Mouse (Mus musculus) limb, embryonic 10.5 days (tissue): Measurements from ENCODE around the gene Smim5. TPM values are rescaled to one million over a fixed set of nuclear protein-coding genes. Genes with fewer than 3 reads are reported as not detected.

ENCODE experiments used
- DNase-seq: peaks from one replicate; pipeline ENCODE4 v3.0.0-alpha.2; 2017; ENCODE audit warnings: low spot score
- H3K27ac ChIP-seq: fragments of 300-500 bp; sonication (generic); 2 replicates; pipeline ENCODE4 v1.5.1; 2016; ENCODE audit warnings: mild to moderate bottlenecking
- H3K27me3 ChIP-seq: fragments of 300-500 bp; sonication (generic); 2 replicates; pipeline ENCODE4 v1.6.1; 2016; ENCODE audit warnings: low read depth, mild to moderate bottlenecking; ENCODE audit not compliant: poor library complexity, severe bottlenecking
- H3K36me3 ChIP-seq: fragments of 300-500 bp; sonication (generic); 2 replicates; pipeline ENCODE4 v1.6.1; 2016; ENCODE audit warnings: mild to moderate bottlenecking, moderate library complexity
- H3K4me1 ChIP-seq: fragments of 300-500 bp; sonication (generic); 2 replicates; pipeline ENCODE4 v1.6.1; 2016
- H3K4me3 ChIP-seq: fragments of 300-500 bp; sonication (generic); 2 replicates; pipeline ENCODE4 v1.5.1; 2016; ENCODE audit warnings: mild to moderate bottlenecking, moderate library complexity
- H3K9me3 ChIP-seq: fragments of 300-500 bp; sonication (generic); replicated peaks from 2 replicates; pipeline ENCODE4 v1.6.1; 2016; ENCODE audit warnings: mild to moderate bottlenecking
- WGBS: fragments of 180-500 bp; shearing (Covaris S2); methylation state at CpG from one replicate; pipeline ENCODE4 v1.1.7; 2016; 5-methylcytosine and 5-hydroxymethylcytosine counted together
- polyA plus RNA-seq: library from polyadenylated mRNA; unstranded; fragments of >200 nt; fragmentation: Nextera tagmentation; extraction: Ambion mirVana; gene quantifications from 2 replicates; pipeline ENCODE4 v1.2.1, GENCODE M21; 2016

The Smim5 gene
- polyA plus RNA-seq, 1 experiment from 2014 or later = 1.7 TPM

GRCm38 (mm10) chr11:115916579-115916978 is 16.8 kb downstream of the Smim5 start:
- Histone ChIP-seq H3K27ac (no peak overlapping the region), H3K4me3 (no peak overlapping the region), H3K36me3 (peaks cover 65% of the 10 kb centered on the region), H3K4me1 (no peaks in the 10 kb centered on the region), H3K27me3 (no peaks in the 10 kb centered on the region), H3K9me3 (no peaks in the 10 kb centered on the region)
- no peak for DNase-seq
- 93% methylated on average over 4 of the region's 4 CpGs for WGBS

- H3K36me3 ChIP-seq = peaks cover 64% of the 10 kb centered on the region
- H3K4me1 ChIP-seq = no peaks in the 10 kb centered on the region
- no peaks in the 10 kb centered on the region for H3K9me3 ChIP-seq
- H3K27ac ChIP-seq = no peak overlapping the region
- DNase-seq = no peak
- no peak overlapping the region for H3K4me3 ChIP-seq
- H3K27me3 ChIP-seq = no peaks in the 10 kb centered on the region
- 94% methylated on average over 5 of the region's 5 CpGs for WGBS
These were observed 18.9 kb downstream of the Smim5 start for GRCm38 (mm10) chr11:115918637-115919036.

- no peaks in the 10 kb centered on the region for H3K4me1 ChIP-seq
- H3K27ac ChIP-seq = no peak overlapping the region
- DNase-seq = no peak
- no peak overlapping the region for H3K4me3 ChIP-seq
- peaks cover 64% of the 10 kb centered on the region for H3K36me3 ChIP-seq
- 95% methylated on average over 5 of the region's 5 CpGs for WGBS
- no peaks in the 10 kb centered on the region for H3K27me3 ChIP-seq
- no peaks in the 10 kb centered on the region for H3K9me3 ChIP-seq
These were observed 19.3 kb downstream of the Smim5 start for GRCm38 (mm10) chr11:115919073-115919472.

GRCm38 (mm10) chr11:115920110-115920818 is 20.5 kb downstream of the Smim5 start:
- Histone ChIP-seq H3K4me3 (no peak overlapping the region), H3K27me3 (no peaks in the 10 kb centered on the region), H3K4me1 (no peaks in the 10 kb centered on the region), H3K9me3 (no peaks in the 10 kb centered on the region), H3K36me3 (peaks cover 66% of the 10 kb centered on the region), H3K27ac (no peak overlapping the region)
- DNase-seq = peak; percentile 51
- WGBS = 54% methylated on average over 6 of the region's 6 CpGs

GRCm38 (mm10) chr11:115921986-115922385 is 22.2 kb downstream of the Smim5 start:
- Histone ChIP-seq H3K4me1 (no peaks in the 10 kb centered on the region), H3K27me3 (no peaks in the 10 kb centered on the region), H3K9me3 (no peaks in the 10 kb centered on the region), H3K36me3 (peaks cover 61% of the 10 kb centered on the region), H3K4me3 (no peak overlapping the region), H3K27ac (no peak overlapping the region)
- DNase-seq = no peak
- 98% methylated on average over 1 of the region's 1 CpGs for WGBS

- DNase-seq = no peak
- no peaks in the 10 kb centered on the region for H3K27me3 ChIP-seq
- no peak overlapping the region for H3K27ac ChIP-seq
- H3K9me3 ChIP-seq = no peaks in the 10 kb centered on the region
- H3K4me3 ChIP-seq = no peak overlapping the region
- peaks cover 50% of the 10 kb centered on the region for H3K36me3 ChIP-seq
- WGBS = 95% methylated on average over 8 of the region's 8 CpGs
- H3K4me1 ChIP-seq = peaks cover 12% of the 10 kb centered on the region
These were observed 29.3 kb downstream of the Smim5 start for GRCm38 (mm10) chr11:115929031-115929430.

GRCm38 (mm10) chr11:115929818-115930217 is 30.1 kb downstream of the Smim5 start:
- H3K4me3 ChIP-seq = no peak overlapping the region
- WGBS = 77% methylated on average over 3 of the region's 3 CpGs
- H3K27me3 ChIP-seq = no peaks in the 10 kb centered on the region
- H3K27ac ChIP-seq = no peak overlapping the region
- peaks cover 44% of the 10 kb centered on the region for H3K36me3 ChIP-seq
- peaks cover 20% of the 10 kb centered on the region for H3K4me1 ChIP-seq
- DNase-seq = no peak
- no peaks in the 10 kb centered on the region for H3K9me3 ChIP-seq

- H3K4me1 ChIP-seq = peaks cover 20% of the 10 kb centered on the region
- no peak overlapping the region for H3K4me3 ChIP-seq
- H3K27me3 ChIP-seq = no peaks in the 10 kb centered on the region
- H3K9me3 ChIP-seq = no peaks in the 10 kb centered on the region
- peaks cover 47% of the 10 kb centered on the region for H3K36me3 ChIP-seq
- DNase-seq = no peak
- WGBS = 73% methylated on average over 3 of the region's 3 CpGs
- no peak overlapping the region for H3K27ac ChIP-seq
These were observed 31.5 kb downstream of the Smim5 start for GRCm38 (mm10) chr11:115931235-115931634.

- H3K27me3 ChIP-seq = no peaks in the 10 kb centered on the region
- peaks cover 48% of the 10 kb centered on the region for H3K36me3 ChIP-seq
- peaks cover 20% of the 10 kb centered on the region for H3K4me1 ChIP-seq
- H3K4me3 ChIP-seq = peak within 1 kb of the TSS; percentile 73
- peak; percentile 98 for DNase-seq
- WGBS = under 1% methylated on average over 28 of the region's 28 CpGs
- peak within 1 kb of the TSS; percentile 80 for H3K27ac ChIP-seq
- H3K9me3 ChIP-seq = no peaks in the 10 kb centered on the region
These were observed 33.5 kb downstream of the Smim5 start, which contains the start of the genes Sap30bp and Recql5 for GRCm38 (mm10) chr11:115933108-115933746. Gene Sap30bp, plus strand, starts transcription at chr11:115933282. Gene Recql5, minus strand, starts transcription at chr11:115933477.

GRCm38 (mm10) chr11:115933747-115934110 is 34.0 kb downstream of the Smim5 start:
- H3K27me3 ChIP-seq = no peaks in the 10 kb centered on the region
- peak overlapping the region; percentile 73 for H3K4me3 ChIP-seq
- H3K9me3 ChIP-seq = no peaks in the 10 kb centered on the region
- peak overlapping the region; percentile 80 for H3K27ac ChIP-seq
- no peak for DNase-seq
- H3K4me1 ChIP-seq = peaks cover 20% of the 10 kb centered on the region
- peaks cover 48% of the 10 kb centered on the region for H3K36me3 ChIP-seq
- WGBS = 2% methylated on average over 16 of the region's 16 CpGs

GRCm38 (mm10) chr11:115939690-115940329 is 40.0 kb downstream of the Smim5 start:
- Histone ChIP-seq H3K4me3 (no peak overlapping the region), H3K36me3 (peaks cover 98% of the 10 kb centered on the region), H3K27me3 (no peaks in the 10 kb centered on the region), H3K27ac (no peak overlapping the region), H3K9me3 (no peaks in the 10 kb centered on the region), H3K4me1 (peaks cover under 1% of the 10 kb centered on the region; the same call in 1 of the 2 replicates)
- 42% methylated on average over 6 of the region's 6 CpGs for WGBS
- DNase-seq = peak; percentile 55

GRCm38 (mm10) chr11:115941980-115942379 is 42.2 kb downstream of the Smim5 start:
- no peaks in the 10 kb centered on the region for H3K27me3 ChIP-seq
- peaks cover 99% of the 10 kb centered on the region for H3K36me3 ChIP-seq
- 91% methylated on average over 7 of the region's 7 CpGs for WGBS

GRCm38 (mm10) chr11:115945247-115945646 is 45.5 kb downstream of the Smim5 start:
- H3K27ac ChIP-seq = no peak overlapping the region
- DNase-seq = no peak
- no peak overlapping the region for H3K4me3 ChIP-seq
- H3K9me3 ChIP-seq = no peaks in the 10 kb centered on the region
- no peaks in the 10 kb centered on the region for H3K4me1 ChIP-seq
- no peaks in the 10 kb centered on the region for H3K27me3 ChIP-seq
- WGBS = 93% methylated on average over 8 of the region's 8 CpGs
- peaks cover 99% of the 10 kb centered on the region for H3K36me3 ChIP-seq

More at GRCm38 (mm10) chr11:115941980-115942379, 42.2 kb downstream of the Smim5 start:
- no peak overlapping the region for H3K4me3 ChIP-seq
- DNase-seq = no peak
- no peaks in the 10 kb centered on the region for H3K4me1 ChIP-seq
- H3K9me3 ChIP-seq = no peaks in the 10 kb centered on the region
- H3K27ac ChIP-seq = no peak overlapping the region
